Mouse (Mus musculus): ENCODE results near the gene Hhip.
A peak's percentile ranks its signal among the peaks of the same experiment; 100 is the strongest.

The Hhip gene

GRCm38 (mm10) chr8:80057198-80058174 lies at the start of gene Hhip:
Gene Hhip, minus strand, starts transcription at chr8:80058006.
- peak; percentile 65 to 79 for DNase-seq

- no peak for DNase-seq
Observed at GRCm38 (mm10) chr8:80087021-80087420, 29.2 kb upstream of the Hhip start.

- DNase-seq, result peak; percentile 18 to 29
Observed at GRCm38 (mm10) chr8:80058193-80058592, 387 bp upstream of the Hhip start.

- DNase-seq, result no peak
Observed at GRCm38 (mm10) chr8:80056331-80057070, 1.3 kb downstream of the Hhip start.

- DNase-seq, result no peak
Observed at GRCm38 (mm10) chr8:80055777-80056176, 2.0 kb downstream of the Hhip start.

GRCm38 (mm10) chr8:80055094-80055493 lies 2.7 kb downstream of the Hhip start:
- no peak for DNase-seq

GRCm38 (mm10) chr8:80054216-80054615 lies 3.6 kb downstream of the Hhip start:
- no peak for DNase-seq

GRCm38 (mm10) chr8:80052838-80053237 lies 5.0 kb downstream of the Hhip start:
- no peak for DNase-seq

GRCm38 (mm10) chr8:80051494-80051893 lies 6.3 kb downstream of the Hhip start:
- no peak for DNase-seq

- DNase-seq, result no peak
Observed at GRCm38 (mm10) chr8:80049256-80050005, 8.4 kb downstream of the Hhip start.

- DNase-seq, result no peak
Observed at GRCm38 (mm10) chr8:80048256-80048655, 9.6 kb downstream of the Hhip start.

GRCm38 (mm10) chr8:80037644-80038253 lies 20.1 kb downstream of the Hhip start:
- DNase-seq, result no peak

- no peak for DNase-seq
Observed at GRCm38 (mm10) chr8:80032604-80033003, 25.2 kb downstream of the Hhip start.

- DNase-seq, result no peak
Observed at GRCm38 (mm10) chr8:80031330-80032293, 26.2 kb downstream of the Hhip start.

GRCm38 (mm10) chr8:80029631-80030030 lies 28.2 kb downstream of the Hhip start:
- DNase-seq, result no peak

- DNase-seq, result no peak
Observed at GRCm38 (mm10) chr8:80020469-80020868, 37.3 kb downstream of the Hhip start.

- DNase-seq, result no peak
Observed at GRCm38 (mm10) chr8:80015818-80016217, 42.0 kb downstream of the Hhip start.

- no peak for DNase-seq
Observed at GRCm38 (mm10) chr8:80004421-80004820, 53.4 kb downstream of the Hhip start.

- DNase-seq, result no peak
Observed at GRCm38 (mm10) chr8:80002313-80002712, 55.5 kb downstream of the Hhip start.

GRCm38 (mm10) chr8:79995075-79995474 lies 62.7 kb downstream of the Hhip start:
- peak in 1 of 2 experiments; percentile 29 for DNase-seq

- no peak for DNase-seq
Observed at GRCm38 (mm10) chr8:79993507-79993906, 64.3 kb downstream of the Hhip start.

Measured in lung, postnatal 4 days (tissue).